Mouse (Mus musculus) heart, adult 2 months (tissue): ENCODE results near the gene Map1lc3b. TPM values are rescaled to one million over a fixed set of nuclear protein-coding genes. Genes with fewer than 3 reads are reported as not detected.

ENCODE experiments used
- DNase-seq, 2 experiments: peaks; one replicate each; pipeline ENCODE4 v3.0.0; 2021
- H3K27ac ChIP-seq: fragments of 200-600 bp; 2 replicates; pipeline ENCODE4 v1.8.1; 2022
- H3K27me3 ChIP-seq: fragments of 200-500 bp; 2 replicates; pipeline ENCODE4 v1.6.1; 2012; ENCODE audit warnings: mild to moderate bottlenecking, low read length, inconsistent platforms, mixed read lengths; ENCODE audit not compliant: control insufficient read depth, insufficient read depth
- H3K36me3 ChIP-seq: fragments of 200-500 bp; 2 replicates; pipeline ENCODE4 v1.6.1; 2012; ENCODE audit warnings: low read length, inconsistent platforms; ENCODE audit not compliant: control insufficient read depth, insufficient read depth
- H3K4me1 ChIP-seq: fragments of 200-500 bp; 2 replicates; pipeline ENCODE4 v1.6.1; 2011; ENCODE audit warnings: low read length; ENCODE audit not compliant: control insufficient read depth, insufficient read depth
- H3K4me3 ChIP-seq: fragments of 200-600 bp; 2 replicates; pipeline ENCODE4 v1.8.1; 2022
- H3K79me2 ChIP-seq: fragments of 200-500 bp; replicated peaks from 2 replicates; pipeline ENCODE4 v1.6.1; 2012; ENCODE audit warnings: mild to moderate bottlenecking, inconsistent platforms, low read length, moderate library complexity, mixed read lengths; ENCODE audit not compliant: control insufficient read depth, insufficient read depth
- H3K9ac ChIP-seq: fragments of 200-500 bp; 2 replicates; pipeline ENCODE4 v1.6.1; 2012; ENCODE audit warnings: low read depth, mild to moderate bottlenecking, control low read depth, inconsistent platforms, low read length, mixed read lengths
- CTCF ChIP-seq: fragments of 200-600 bp; IDR thresholded peaks from 2 replicates; pipeline ENCODE4 v1.8.1; 2022; ENCODE audit warnings: antibody characterized with exemption, mild to moderate bottlenecking, moderate library complexity
- EP300 ChIP-seq: fragments of 200-500 bp; IDR thresholded peaks from 2 replicates; pipeline ENCODE4 v1.6.1; 2011; ENCODE audit warnings: low read depth, low read length, control low read depth; ENCODE audit not compliant: insufficient read depth
- POLR2A ChIP-seq: fragments of 200-500 bp; IDR thresholded peaks from 2 replicates; pipeline ENCODE4 v1.6.1; 2011; ENCODE audit warnings: mild to moderate bottlenecking, low read depth, low read length, control low read depth; ENCODE audit not compliant: insufficient read depth
- WGBS: fragments of 180-500 bp; shearing (Covaris S2); methylation state at CpG from one replicate; pipeline ENCODE4 v1.1.7; 2018; 5-methylcytosine and 5-hydroxymethylcytosine counted together
- intact Hi-C: fragments of 180-260 bp; cut with DNase I; formaldehyde crosslinking; loops from one replicate; pipeline ENCODE4 v1.15.1; 2025
- polyA plus RNA-seq: library from polyadenylated mRNA; depleted of rRNA; stranded (reverse); fragments of >200 nt; gene quantifications from 2 replicates; pipeline ENCODE4 v1.2.3, GENCODE M21; 2012; rRNA removed
- total RNA-seq, 2 experiments: library from RNA; stranded (reverse); gene quantifications; 2 replicates each; pipeline ENCODE4 v1.2.3; 2021

The Map1lc3b gene
- total and polyA plus RNA-seq, 3 experiments, result 129 to 277 (median 235) TPM

DNA sequence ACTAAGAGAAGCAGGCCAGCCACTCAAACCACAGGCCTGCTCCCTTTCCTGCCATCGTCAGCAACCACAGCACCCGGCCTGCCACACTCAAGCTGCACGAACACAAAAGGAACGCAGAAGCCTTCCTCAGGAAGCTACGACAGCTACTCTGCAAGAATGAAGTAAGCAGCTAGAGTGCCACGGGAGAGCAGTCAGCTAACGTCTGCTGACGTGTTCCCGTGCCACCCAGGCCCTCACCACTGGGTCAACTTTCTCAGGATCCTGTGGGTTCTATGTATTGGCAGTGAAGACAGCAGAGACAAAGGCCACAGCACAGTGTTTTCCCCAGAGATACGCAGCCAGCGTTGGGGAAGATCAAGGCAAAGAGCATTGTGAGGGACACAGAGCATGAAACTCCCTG, 53.2 kb downstream of the Map1lc3b start:
- peaks cover 52% of the 10 kb centered on the region for H3K4me1 ChIP-seq
- TF ChIP-seq CTCF (no peak), EP300 (no peak), POLR2A (no peak)

DNA sequence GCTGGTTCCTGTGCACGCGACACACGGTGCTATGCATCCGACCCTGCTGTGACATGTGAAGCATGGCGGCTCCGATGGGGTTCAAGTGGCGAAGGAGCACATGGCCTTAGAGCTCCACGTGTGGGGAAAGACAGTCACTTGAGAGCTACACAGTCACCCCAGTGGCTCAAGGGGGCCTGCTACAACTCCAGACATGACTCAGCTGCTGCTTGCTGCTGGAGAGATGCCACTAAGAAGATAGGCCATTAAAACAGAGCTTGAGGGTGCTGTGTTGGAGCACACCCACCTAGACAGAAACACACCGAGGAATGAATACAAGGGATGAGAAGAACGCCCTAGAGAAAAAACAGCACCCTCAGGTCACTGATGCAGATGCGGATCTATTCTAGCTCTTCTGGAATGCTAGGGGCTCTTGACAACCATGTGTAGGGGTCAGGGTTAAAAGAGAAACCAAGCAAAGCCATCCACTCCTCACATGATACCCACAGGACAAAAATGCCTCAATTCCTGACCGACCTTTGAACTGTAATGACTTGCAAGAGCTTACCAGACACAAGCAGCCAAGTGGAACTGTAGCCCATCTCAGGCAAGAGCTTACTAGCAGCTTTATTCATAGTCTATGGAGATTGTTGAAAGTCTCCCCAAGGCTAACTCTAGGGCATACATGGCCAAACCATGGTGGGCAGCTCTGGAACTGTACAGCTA, 57.5 kb downstream of the Map1lc3b start:
- H3K4me3 ChIP-seq, result no peak overlapping the region
- no peak for TF ChIP-seq CTCF
- no peak for TF ChIP-seq POLR2A
- TF ChIP-seq EP300, result no peak
- no peaks in the 10 kb centered on the region; the same call in 1 of the 2 replicates for H3K36me3 ChIP-seq
- no peak overlapping the region for H3K27ac ChIP-seq
- WGBS, result 75% methylated on average over 12 of the region's 12 CpGs
- H3K9ac ChIP-seq, result no peak overlapping the region
- H3K4me1 ChIP-seq, result peaks cover 49% of the 10 kb centered on the region
- intact Hi-C loops, result loop anchor here (5.0 kb wide), 1 partner anchor 35 kb away; no protein-coding TSS in a partner anchor
- no peaks in the 10 kb centered on the region for H3K27me3 ChIP-seq
- no peak for DNase-seq
- H3K79me2 ChIP-seq, result peaks cover 19% of the 10 kb centered on the region

More for the DNA sequence above, 53.2 kb downstream of the Map1lc3b start:
- intact Hi-C loops, result no loop called here
- Histone ChIP-seq H3K36me3 (no peaks in the 10 kb centered on the region), H3K79me2 (peaks cover 15% of the 10 kb centered on the region), H3K27me3 (no peaks in the 10 kb centered on the region), H3K9ac (peak overlapping the region; percentile 23), H3K4me3 (no peak overlapping the region), H3K27ac (peak overlapping the region; percentile 48)
- 18% methylated on average over 11 of the region's 11 CpGs for WGBS
- no peak for DNase-seq

Other genes starting within 250 kb of the Map1lc3b start
- not detected for gene 1700018B08Rik, start 46.0 kb upstream of the Map1lc3b start, total RNA-seq
- gene 1700018B08Rik, start 46.0 kb upstream of the Map1lc3b start, polyA plus RNA-seq, result 0.41 TPM in 1 of 2 replicates, not detected in the other
- 100 to 1,000 TPM in 1 of 2 experiments, 10 to 100 TPM in 1; 96.7 to 124 TPM for gene Fbxo31, start 11.6 kb upstream of the Map1lc3b start, total RNA-seq
- gene Fbxo31, start 11.6 kb upstream of the Map1lc3b start, polyA plus RNA-seq, result 74.4 and 106 TPM in 2 replicates
- 10 to 100 TPM; 28.5 to 30.0 TPM for gene Zcchc14, start 62.5 kb downstream of the Map1lc3b start, total RNA-seq
- 17.6 and 22.1 TPM in 2 replicates for gene Zcchc14, start 62.5 kb downstream of the Map1lc3b start, polyA plus RNA-seq
- under 1 TPM in 1 of 2 experiments, not detected in 1; 0.11 TPM for gene Jph3, start 139.3 kb downstream of the Map1lc3b start, total RNA-seq
- 0.09 and 0.10 TPM in 2 replicates for gene Jph3, start 139.3 kb downstream of the Map1lc3b start, polyA plus RNA-seq
- 10 to 100 TPM; 11.2 to 12.6 TPM for gene Klhdc4, start 239.2 kb downstream of the Map1lc3b start, total RNA-seq
- gene Klhdc4, start 239.2 kb downstream of the Map1lc3b start, polyA plus RNA-seq, result 9.6 and 11.0 TPM in 2 replicates